Mouse (Mus musculus): ENCODE measurements around the gene Map9. TPM values are rescaled to one million over a fixed set of nuclear protein-coding genes. Genes with fewer than 3 reads are reported as not detected.
"Not testable (repeated sequence)": the region's sequence is repeated elsewhere in the genome, so short reads cannot be mapped to it uniquely, and the experiment has no call there.

Gene Map9
- polyA plus RNA-seq, 1 experiment: 65.6 TPM

DNA sequence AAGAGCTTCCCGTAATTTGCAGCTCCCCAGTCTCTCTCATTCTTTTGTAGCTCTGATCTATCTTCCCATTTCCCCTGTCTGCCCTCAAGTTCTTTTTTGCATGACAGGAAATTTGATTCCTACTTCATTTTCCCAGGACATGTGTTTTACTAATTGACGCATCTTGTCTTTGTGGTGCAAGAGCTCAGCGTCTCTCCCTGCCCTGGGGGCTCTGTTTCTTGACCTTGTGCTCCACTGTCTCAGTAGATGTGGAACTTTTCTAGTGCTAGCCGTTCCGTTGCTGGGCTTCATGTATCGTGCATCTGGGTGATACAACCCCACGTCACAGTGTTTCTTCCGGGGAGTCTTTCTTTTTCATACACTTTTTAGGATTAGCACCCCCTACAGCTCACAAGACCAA lies 27.2 kb downstream of the Map9 start:
- H3K4me1 ChIP-seq (ENCODE audit: control insufficient read depth, insufficient read depth, low read length): 0 out of 2 replicates have a peak, but pooled peaks cover 3% of the 10 kb centered on the region
- no peak for TF ChIP-seq CTCF (IDR thresholded peaks at IDR 0.05; ENCODE audit: insufficient read depth, low read depth, low read length)
- TF ChIP-seq POLR2A (IDR thresholded peaks at IDR 0.05; ENCODE audit: insufficient read depth, low read depth, low read length): no peak
- H3K4me3 ChIP-seq (ENCODE audit: insufficient read depth, low read depth, low read length): no peak overlapping the region
- no peak overlapping the region for H3K27ac ChIP-seq (ENCODE audit: insufficient read depth, low read depth, low read length)
- 91% methylated on average over 8 of the region's 8 CpGs for WGBS

- no peaks in the 10 kb centered on the region for H3K4me1 ChIP-seq (ENCODE audit: control insufficient read depth, insufficient read depth, low read length)
- no peak overlapping the region for H3K27ac ChIP-seq (ENCODE audit: insufficient read depth, low read depth, low read length)
- TF ChIP-seq POLR2A (IDR thresholded peaks at IDR 0.05; ENCODE audit: insufficient read depth, low read depth, low read length) (no peak), CTCF (IDR thresholded peaks at IDR 0.05; ENCODE audit: insufficient read depth, low read depth, low read length) (no peak)
- H3K4me3 ChIP-seq (ENCODE audit: insufficient read depth, low read depth, low read length): no peak overlapping the region
- WGBS: 92% methylated on average over 6 of the region's 6 CpGs
Measured at GRCm38 (mm10) chr3:82405830-82406229, 48.0 kb downstream of the Map9 start.

GRCm38 (mm10) chr3:82406336-82406735 lies 48.5 kb downstream of the Map9 start:
- no peak for TF ChIP-seq POLR2A (IDR thresholded peaks at IDR 0.05; ENCODE audit: insufficient read depth, low read depth, low read length)
- TF ChIP-seq CTCF (IDR thresholded peaks at IDR 0.05; ENCODE audit: insufficient read depth, low read depth, low read length): no peak
- no peak overlapping the region for H3K4me3 ChIP-seq (ENCODE audit: insufficient read depth, low read depth, low read length)
- no peak overlapping the region for H3K27ac ChIP-seq (ENCODE audit: insufficient read depth, low read depth, low read length)
- no peaks in the 10 kb centered on the region for H3K4me1 ChIP-seq (ENCODE audit: control insufficient read depth, insufficient read depth, low read length)
- 56% methylated on average over 3 of the region's 3 CpGs for WGBS

- no peak for TF ChIP-seq CTCF (IDR thresholded peaks at IDR 0.05; ENCODE audit: insufficient read depth, low read depth, low read length)
- no peak for TF ChIP-seq POLR2A (IDR thresholded peaks at IDR 0.05; ENCODE audit: insufficient read depth, low read depth, low read length)
- 60% methylated on average over 2 of the region's 2 CpGs for WGBS
- no peak overlapping the region for H3K4me3 ChIP-seq (ENCODE audit: insufficient read depth, low read depth, low read length)
- no peaks in the 10 kb centered on the region for H3K4me1 ChIP-seq (ENCODE audit: control insufficient read depth, insufficient read depth, low read length)
- no peak overlapping the region for H3K27ac ChIP-seq (ENCODE audit: insufficient read depth, low read depth, low read length)
Measured at GRCm38 (mm10) chr3:82407432-82407831, 49.6 kb downstream of the Map9 start.

DNA sequence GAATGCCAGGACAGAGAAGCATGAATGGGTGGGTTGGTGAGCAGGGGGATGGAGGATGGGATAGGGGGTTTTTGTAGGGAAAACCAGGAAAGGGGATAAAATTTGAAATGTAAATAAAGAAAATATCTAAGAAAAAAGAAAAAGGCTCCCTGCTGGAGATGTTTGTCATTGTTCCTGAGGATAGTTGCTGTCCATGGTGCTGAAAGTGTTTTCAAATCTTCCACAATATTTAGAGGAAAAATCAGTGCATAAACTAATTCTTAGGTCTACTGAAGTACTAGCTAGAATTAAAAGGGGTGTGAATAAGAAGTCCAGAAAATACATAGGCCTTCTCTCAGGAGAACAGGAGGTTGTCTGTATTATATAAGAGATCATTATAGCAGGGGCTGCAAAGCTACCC lies 54.6 kb downstream of the Map9 start:
- no peaks in the 10 kb centered on the region for H3K4me1 ChIP-seq (ENCODE audit: control insufficient read depth, insufficient read depth, low read length)
- no peak overlapping the region for H3K4me3 ChIP-seq (ENCODE audit: insufficient read depth, low read depth, low read length)
- TF ChIP-seq POLR2A (IDR thresholded peaks at IDR 0.05; ENCODE audit: insufficient read depth, low read depth, low read length) (no peak), CTCF (IDR thresholded peaks at IDR 0.05; ENCODE audit: insufficient read depth, low read depth, low read length) (no peak)
- no peak overlapping the region for H3K27ac ChIP-seq (ENCODE audit: insufficient read depth, low read depth, low read length)

DNA sequence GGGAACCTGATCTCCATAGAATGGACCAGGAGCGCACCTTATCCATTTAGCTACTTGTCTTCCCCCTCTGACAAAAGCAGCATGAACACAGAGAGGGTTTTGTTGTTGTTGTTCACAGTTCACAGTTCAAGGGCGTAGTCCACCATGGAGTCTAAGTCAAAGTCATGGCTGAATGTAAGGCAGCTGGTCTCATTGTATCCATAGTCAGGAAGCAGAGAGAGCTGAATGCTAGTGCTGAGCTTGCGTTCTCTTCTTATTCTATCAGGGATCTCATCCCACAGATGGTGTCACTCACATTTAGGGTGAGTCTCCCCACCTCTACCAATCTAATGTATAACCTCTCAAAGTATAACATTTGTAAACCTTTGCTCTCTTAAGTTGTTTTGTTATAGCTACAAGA lies 60.1 kb downstream of the Map9 start:
- Histone ChIP-seq H3K4me1 (ENCODE audit: control insufficient read depth, insufficient read depth, low read length) (no peaks in the 10 kb centered on the region), H3K4me3 (ENCODE audit: insufficient read depth, low read depth, low read length) (no peak overlapping the region), H3K27ac (ENCODE audit: insufficient read depth, low read depth, low read length) (no peak overlapping the region)
- 96% methylated on average over 3 of the region's 3 CpGs for WGBS
- TF ChIP-seq CTCF (IDR thresholded peaks at IDR 0.05; ENCODE audit: insufficient read depth, low read depth, low read length) (no peak), POLR2A (IDR thresholded peaks at IDR 0.05; ENCODE audit: insufficient read depth, low read depth, low read length) (no peak)

- no peak overlapping the region for H3K27ac ChIP-seq (ENCODE audit: insufficient read depth, low read depth, low read length)
- H3K4me3 ChIP-seq (ENCODE audit: insufficient read depth, low read depth, low read length): no peak overlapping the region
- TF ChIP-seq POLR2A (IDR thresholded peaks at IDR 0.05; ENCODE audit: insufficient read depth, low read depth, low read length) (no peak), CTCF (IDR thresholded peaks at IDR 0.05; ENCODE audit: insufficient read depth, low read depth, low read length) (no peak)
- 93% methylated on average over 8 of the region's 8 CpGs for WGBS
- H3K4me1 ChIP-seq (ENCODE audit: control insufficient read depth, insufficient read depth, low read length): no peaks in the 10 kb centered on the region
Measured at GRCm38 (mm10) chr3:82435351-82435750, 77.5 kb downstream of the Map9 start.

DNA sequence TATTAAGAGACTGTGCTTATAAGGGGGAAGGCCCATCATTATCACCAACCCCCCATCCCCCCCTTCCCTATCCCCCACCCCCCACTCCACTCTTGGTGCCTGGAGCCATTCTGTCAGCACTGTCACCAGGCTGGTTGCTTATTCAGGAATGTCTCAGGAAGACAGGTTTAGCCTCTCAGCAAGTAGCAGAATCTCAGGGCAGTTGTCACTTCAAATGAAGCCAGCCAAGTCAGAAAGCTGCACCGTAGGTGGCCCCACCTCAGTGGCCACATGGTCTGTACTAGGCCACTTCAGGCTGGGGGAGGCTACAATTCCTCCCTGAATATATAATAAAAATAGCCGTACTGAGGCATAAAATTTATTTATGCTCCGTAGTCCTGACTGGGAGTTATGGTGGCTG lies 83.1 kb downstream of the Map9 start:
- WGBS: 70% methylated on average over 3 of the region's 3 CpGs
- TF ChIP-seq CTCF (IDR thresholded peaks at IDR 0.05; ENCODE audit: insufficient read depth, low read depth, low read length) (no peak), POLR2A (IDR thresholded peaks at IDR 0.05; ENCODE audit: insufficient read depth, low read depth, low read length) (no peak)
- Histone ChIP-seq H3K27ac (ENCODE audit: insufficient read depth, low read depth, low read length) (no peak overlapping the region), H3K4me1 (ENCODE audit: control insufficient read depth, insufficient read depth, low read length) (no peaks in the 10 kb centered on the region), H3K4me3 (ENCODE audit: insufficient read depth, low read depth, low read length) (no peak overlapping the region)

GRCm38 (mm10) chr3:82441601-82442000 lies 83.8 kb downstream of the Map9 start:
- H3K4me1 ChIP-seq (ENCODE audit: control insufficient read depth, insufficient read depth, low read length); H3K27ac ChIP-seq (ENCODE audit: insufficient read depth, low read depth, low read length); H3K4me3 ChIP-seq (ENCODE audit: insufficient read depth, low read depth, low read length): not testable (repeated sequence)

Other genes with a start within 250 kb of the Map9 start
- not detected in 2 replicates for gene Gucy1a1, start 212.3 kb upstream of the Map9 start, polyA plus RNA-seq (2012; ENCODE audit: insufficient read depth, insufficient read length, low replicate concordance, missing spikeins)
- gene Npy2r, start 190.0 kb downstream of the Map9 start, polyA plus RNA-seq (2012; ENCODE audit: insufficient read depth, insufficient read length, low replicate concordance, missing spikeins): not detected in 2 replicates

All from olfactory bulb, adult 2 months (tissue).